Mouse (Mus musculus) embryonic facial prominence, embryonic 11.5 days (tissue): ENCODE measurements at regions not wholly inside any gene's neighbourhood (a gene's known extent, or its start where the extent isn't known, plus 50 kb on each side); places are given as distances from the start of the nearest gene placed in this dataset.

ENCODE experiments used
- ATAC-seq: fragments of 200-750 bp; cut with Nextera tagmentation; replicated peaks from 2 replicates; pipeline ENCODE4 v1.8.0; 2017; ENCODE audit warnings: low read depth; ENCODE audit not compliant: insufficient number of reproducible peaks, low FRiP score, low TSS enrichment
- DNase-seq: peaks from one replicate; pipeline ENCODE4 v3.0.0-alpha.2; 2015; ENCODE audit warnings: low spot score
- H3K27ac ChIP-seq: fragments of 300-500 bp; sonication (generic); replicated peaks from 2 replicates; pipeline ENCODE4 v1.5.1; 2014; ENCODE audit warnings: mild to moderate bottlenecking, low read depth, low read length, control low read depth
- H3K27me3 ChIP-seq: fragments of 300-500 bp; sonication (generic); 2 replicates; pipeline ENCODE4 v1.6.1; 2014; ENCODE audit warnings: mild to moderate bottlenecking, low read length, moderate library complexity, mixed read lengths; ENCODE audit not compliant: control insufficient read depth, insufficient read depth
- H3K36me3 ChIP-seq: fragments of 300-500 bp; sonication (generic); replicated peaks from 2 replicates; pipeline ENCODE4 v1.6.1; 2014; ENCODE audit warnings: low read depth, mild to moderate bottlenecking, low read length, moderate library complexity, mixed read lengths; ENCODE audit not compliant: control insufficient read depth, insufficient read depth
- H3K4me1 ChIP-seq: fragments of 300-500 bp; sonication (generic); 2 replicates; pipeline ENCODE4 v1.6.1; 2014; ENCODE audit warnings: low read length, mixed read lengths; ENCODE audit not compliant: control insufficient read depth, insufficient read depth
- H3K4me2 ChIP-seq: fragments of 300-500 bp; sonication (generic); 2 replicates; pipeline ENCODE4 v1.6.1; 2014; ENCODE audit warnings: low read depth, mild to moderate bottlenecking, control low read depth, low read length, moderate library complexity
- H3K4me3 ChIP-seq: fragments of 300-500 bp; sonication (generic); 2 replicates; pipeline ENCODE4 v1.5.1; 2014; ENCODE audit warnings: low read depth, low read length, control low read depth
- H3K9ac ChIP-seq: fragments of 300-500 bp; sonication (generic); replicated peaks from 2 replicates; pipeline ENCODE4 v1.6.1; 2014; ENCODE audit warnings: mild to moderate bottlenecking, control low read depth, low read length
- H3K9me3 ChIP-seq: fragments of 300-500 bp; sonication (generic); replicated peaks from 2 replicates; pipeline ENCODE4 v1.6.1; 2016; ENCODE audit warnings: mild to moderate bottlenecking, low read length, inconsistent platforms, mixed read lengths; ENCODE audit not compliant: control insufficient read depth
- WGBS: fragments of 180-500 bp; shearing (Covaris S2); extraction: QIAGEN DNeasy Blood & Tissue Kit; methylation state at CpG from one replicate; pipeline ENCODE4 v1.1.7; 2014; 5-methylcytosine and 5-hydroxymethylcytosine counted together

DNA sequence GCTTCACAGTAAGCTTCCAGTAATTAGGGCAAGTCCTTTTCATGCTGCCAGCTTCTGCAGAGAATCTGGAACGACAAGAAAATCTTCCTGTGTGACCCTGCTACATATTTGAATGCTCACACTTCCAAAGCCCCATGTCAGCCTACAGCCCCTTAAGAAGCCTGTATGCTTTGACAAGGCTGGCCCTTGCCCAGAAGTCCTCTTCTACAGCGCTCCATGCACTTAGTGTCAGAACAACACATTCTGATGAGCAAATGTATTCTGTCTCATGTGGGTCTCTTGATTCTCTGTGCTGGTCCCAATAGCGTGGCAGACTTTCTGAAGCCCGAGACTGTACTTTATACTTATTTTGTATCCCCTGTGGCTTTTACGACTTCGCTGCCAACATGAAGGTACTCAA lies 172.5 kb downstream of the Actr3 start:
- Histone ChIP-seq H3K4me1 (no peaks in the 10 kb centered on the region), H3K27ac (no peak overlapping the region), H3K4me3 (no peak overlapping the region), H3K4me2 (no peak overlapping the region), H3K36me3 (no peaks in the 10 kb centered on the region), H3K27me3 (no peaks in the 10 kb centered on the region), H3K9me3 (no peaks in the 10 kb centered on the region), H3K9ac (no peak overlapping the region)
- DNase-seq (no peak), ATAC-seq (no peak)
- 83% methylated on average over 6 of the region's 6 CpGs for WGBS

DNA sequence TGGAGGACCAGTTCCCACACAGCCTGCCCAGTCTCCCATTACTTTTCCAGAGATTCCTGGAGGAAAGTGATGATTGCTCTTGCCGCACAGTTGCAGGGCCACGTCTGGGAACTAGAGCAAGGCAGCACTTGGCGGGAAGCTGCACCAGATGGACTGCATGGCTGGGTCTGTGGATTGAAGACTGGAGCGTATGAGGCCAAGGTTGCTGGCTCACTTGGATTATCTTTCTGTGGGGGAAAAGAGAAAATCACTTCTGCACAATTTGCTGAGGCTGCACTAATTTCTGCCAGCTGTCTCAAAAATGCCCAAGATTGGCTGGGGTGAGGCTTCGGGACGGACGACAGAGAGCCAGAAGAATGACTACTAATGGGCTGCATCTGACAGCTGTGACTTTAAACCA lies 193.2 kb downstream of the Actr3 start:
- Histone ChIP-seq H3K9ac (no peak overlapping the region), H3K4me3 (no peak overlapping the region), H3K27ac (no peak overlapping the region), H3K9me3 (no peaks in the 10 kb centered on the region), H3K36me3 (no peaks in the 10 kb centered on the region), H3K4me1 (no peaks in the 10 kb centered on the region), H3K27me3 (no peaks in the 10 kb centered on the region), H3K4me2 (no peak overlapping the region)
- DNase-seq (no peak), ATAC-seq (no peak)
- 83% methylated on average over 7 of the region's 7 CpGs for WGBS

DNA sequence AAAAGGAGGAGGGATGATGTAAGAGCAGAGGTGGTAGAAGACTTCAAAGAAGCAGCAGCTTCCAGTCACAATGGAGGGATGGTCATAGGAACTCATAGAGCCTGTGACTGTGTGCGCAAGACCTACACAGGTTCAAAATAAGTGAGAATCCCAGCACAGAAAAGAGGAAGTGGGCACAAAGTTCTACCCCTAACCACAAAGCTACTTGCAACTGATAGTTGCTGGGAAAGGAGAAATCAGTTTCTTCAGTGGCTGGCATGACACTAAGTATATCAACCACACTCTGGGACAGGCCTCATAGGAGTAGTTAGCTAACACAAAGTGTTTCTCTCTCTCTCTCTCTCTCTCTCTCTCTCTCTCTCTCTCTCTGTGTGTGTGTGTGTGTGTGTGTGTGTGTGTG lies 193.8 kb downstream of the Actr3 start:
- 90% methylated on average over 1 of the region's 1 CpGs for WGBS
- no peak overlapping the region for H3K9ac ChIP-seq
- no peaks in the 10 kb centered on the region for H3K4me1 ChIP-seq
- no peak overlapping the region for H3K4me3 ChIP-seq
- no peaks in the 10 kb centered on the region for H3K9me3 ChIP-seq
- ATAC-seq, result no peak
- H3K36me3 ChIP-seq, result no peaks in the 10 kb centered on the region
- no peak for DNase-seq
- H3K27me3 ChIP-seq, result no peaks in the 10 kb centered on the region
- no peak overlapping the region for H3K27ac ChIP-seq
- no peak overlapping the region for H3K4me2 ChIP-seq

DNA sequence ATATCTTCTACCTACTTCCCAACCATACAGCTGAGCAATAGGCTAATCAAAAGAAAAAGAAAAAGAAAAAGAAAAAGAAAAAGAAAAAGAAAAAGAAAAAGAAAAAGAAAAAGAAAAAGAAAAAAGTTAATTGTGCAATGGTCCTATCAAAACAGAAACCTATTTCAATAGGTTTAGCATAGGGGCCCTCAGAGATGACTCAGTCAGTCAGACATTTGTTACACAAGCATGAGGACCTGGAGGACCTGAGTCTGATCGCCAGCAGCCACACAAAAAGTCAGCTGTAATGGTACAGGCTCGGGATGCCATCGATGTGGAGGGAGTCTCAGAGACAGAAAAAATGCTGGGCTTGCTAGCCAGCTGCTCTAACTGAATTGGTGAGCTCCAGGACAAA lies 197.9 kb downstream of the Actr3 start:
- no peak overlapping the region for H3K4me3 ChIP-seq
- DNase-seq (no peak), ATAC-seq (no peak)
- H3K4me2 ChIP-seq, result no peak overlapping the region
- H3K27me3 ChIP-seq, result no peaks in the 10 kb centered on the region
- no peaks in the 10 kb centered on the region for H3K36me3 ChIP-seq
- no peaks in the 10 kb centered on the region for H3K9me3 ChIP-seq
- WGBS, result 79% methylated on average over 3 of the region's 3 CpGs
- no peak overlapping the region for H3K27ac ChIP-seq
- H3K9ac ChIP-seq, result no peak overlapping the region
- H3K4me1 ChIP-seq, result no peaks in the 10 kb centered on the region

DNA sequence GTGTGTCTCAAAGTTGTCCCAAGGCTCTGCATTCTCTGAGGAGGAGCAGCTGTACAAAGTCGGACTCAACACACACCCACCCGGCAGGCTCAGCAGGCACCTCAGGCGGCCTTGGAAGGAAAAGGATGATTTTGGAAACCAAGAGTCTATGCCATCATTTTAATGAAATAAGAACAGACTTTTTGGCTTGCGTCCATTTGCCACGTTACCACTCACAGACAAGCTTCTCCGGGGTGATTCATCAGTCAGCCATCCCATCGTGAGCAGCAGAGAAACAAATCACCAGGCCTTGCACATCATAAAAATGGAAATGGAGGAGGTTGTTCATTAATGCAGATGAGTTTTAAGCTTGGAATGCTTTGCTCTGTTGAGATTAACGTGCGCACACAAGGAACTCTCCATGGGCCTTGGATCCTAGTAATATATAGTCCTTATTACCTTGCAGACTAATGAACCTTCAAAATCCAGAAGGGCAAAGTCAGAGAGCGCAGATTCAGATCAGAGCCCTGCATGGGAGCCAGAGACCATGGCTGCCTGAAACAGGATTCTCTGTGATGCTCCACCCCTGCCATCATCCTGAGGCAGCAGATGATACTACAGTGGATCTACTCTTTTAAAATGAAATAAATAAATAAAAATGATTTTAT lies 198.5 kb downstream of the Actr3 start:
- 92% methylated on average over 10 of the region's 10 CpGs for WGBS
- ATAC-seq, result no peak

DNA sequence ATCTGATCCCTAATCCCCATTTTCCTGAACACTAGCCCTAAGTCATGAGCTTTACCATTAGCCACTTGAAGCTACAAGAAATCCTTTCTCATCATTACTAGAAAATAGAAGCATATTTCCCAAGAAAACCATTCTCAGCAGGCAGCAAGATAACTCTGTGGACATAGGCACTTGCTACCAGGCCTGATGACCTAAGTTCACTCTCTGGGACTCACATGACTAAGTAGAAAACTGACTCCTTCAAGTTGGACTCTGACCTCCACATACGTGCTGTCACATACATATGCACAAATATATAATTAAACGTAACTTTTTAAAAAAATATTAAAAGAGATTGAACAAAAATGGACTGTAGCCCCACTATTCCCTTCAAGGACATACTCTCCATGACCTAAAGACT lies 200.8 kb downstream of the Actr3 start:
- no peak for ATAC-seq
- Histone ChIP-seq H3K27me3 (no peaks in the 10 kb centered on the region), H3K9me3 (no peaks in the 10 kb centered on the region), H3K4me1 (no peaks in the 10 kb centered on the region), H3K27ac (no peak overlapping the region), H3K4me3 (no peak overlapping the region), H3K9ac (no peak overlapping the region), H3K36me3 (no peaks in the 10 kb centered on the region), H3K4me2 (no peak overlapping the region)
- DNase-seq, result no peak
- 81% methylated on average over 2 of the region's 2 CpGs for WGBS

More for the DNA sequence above, 198.5 kb downstream of the Actr3 start:
- H3K36me3 ChIP-seq, result no peaks in the 10 kb centered on the region
- no peaks in the 10 kb centered on the region for H3K27me3 ChIP-seq
- no peak overlapping the region for H3K27ac ChIP-seq
- no peak overlapping the region for H3K9ac ChIP-seq
- no peak for DNase-seq
- no peaks in the 10 kb centered on the region for H3K9me3 ChIP-seq
- no peaks in the 10 kb centered on the region for H3K4me1 ChIP-seq
- H3K4me2 ChIP-seq, result no peak overlapping the region
- no peak overlapping the region for H3K4me3 ChIP-seq

DNA sequence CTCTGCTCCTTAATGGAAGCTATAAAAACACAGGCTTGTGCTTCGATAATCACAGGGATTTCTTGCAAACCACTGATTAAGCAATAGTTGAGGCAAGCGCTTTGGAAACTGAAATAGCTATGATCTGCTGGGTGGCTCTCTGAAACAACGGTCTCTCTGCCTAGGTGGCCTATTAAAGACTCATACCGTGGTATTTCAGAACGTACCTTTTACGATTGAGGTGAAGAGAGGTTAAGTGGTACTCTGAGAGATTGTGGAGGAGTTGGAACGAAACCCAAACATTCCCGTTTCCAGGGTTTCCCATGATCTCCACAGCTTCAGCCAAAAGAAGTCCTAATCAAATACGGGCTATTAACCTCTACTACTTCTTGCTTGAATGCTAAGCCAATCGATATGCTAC lies 212.2 kb downstream of the Actr3 start:
- no peak for ATAC-seq
- Histone ChIP-seq H3K9me3 (no peaks in the 10 kb centered on the region), H3K27me3 (no peaks in the 10 kb centered on the region), H3K9ac (no peak overlapping the region), H3K36me3 (no peaks in the 10 kb centered on the region), H3K4me3 (no peak overlapping the region), H3K4me1 (no peaks in the 10 kb centered on the region), H3K4me2 (no peak overlapping the region), H3K27ac (no peak overlapping the region)
- 86% methylated on average over 10 of the region's 10 CpGs for WGBS
- DNase-seq, result no peak

DNA sequence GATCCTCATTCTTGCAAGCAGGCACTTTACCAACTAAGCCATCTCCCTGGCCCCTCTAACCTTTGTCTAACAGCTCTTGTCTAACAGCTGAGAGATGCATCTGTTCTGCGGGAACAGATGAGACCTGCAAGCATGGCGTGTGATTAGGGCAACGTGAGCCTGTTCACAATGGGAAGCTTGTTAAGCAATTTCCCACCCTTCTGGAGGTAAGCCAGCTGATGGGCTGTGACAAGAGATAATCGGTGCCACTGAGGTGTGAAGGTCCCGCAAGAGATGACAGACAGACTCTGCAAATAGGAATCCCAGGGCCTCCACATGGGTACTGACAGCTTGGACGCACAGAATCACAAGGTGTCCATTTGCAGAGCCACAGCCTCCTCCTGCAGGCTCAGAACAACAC lies 219.3 kb downstream of the Actr3 start:
- DNase-seq (no peak), ATAC-seq (no peak)
- 78% methylated on average over 6 of the region's 6 CpGs for WGBS
- Histone ChIP-seq H3K27ac (no peak overlapping the region), H3K9me3 (no peaks in the 10 kb centered on the region), H3K27me3 (no peaks in the 10 kb centered on the region), H3K4me3 (no peak overlapping the region), H3K36me3 (no peaks in the 10 kb centered on the region), H3K4me2 (no peak overlapping the region), H3K9ac (no peak overlapping the region), H3K4me1 (no peaks in the 10 kb centered on the region)
